Mouse (Mus musculus): ENCODE results near the gene Gm49776. TPM values are rescaled to one million over a fixed set of nuclear protein-coding genes. Genes with fewer than 3 reads are reported as not detected.

Gene Gm49776
- total and polyA plus RNA-seq, 3 experiments: not detected

- ATAC-seq (ENCODE audit: extremely low read depth, insufficient number of reproducible peaks, low FRiP score, poor library complexity, severe bottlenecking): no peak
- DNase-seq (ENCODE audit: low spot score): no peak
- TF ChIP-seq TAL1 (conservative IDR thresholded peaks at IDR 0.05; ENCODE audit: low read depth, low read length) (no peak), GATA1 (IDR thresholded peaks at IDR 0.05; ENCODE audit: borderline replicate concordance, low read length) (no peak), GATA2 (IDR thresholded peaks at IDR 0.05; ENCODE audit: borderline replicate concordance, low read depth, low read length) (no peak), CTCF (IDR thresholded peaks at IDR 0.05; ENCODE audit: low read depth, low read length) (no peak), POLR2AphosphoS5 (IDR thresholded peaks at IDR 0.05; ENCODE audit: insufficient replicate concordance, low read depth, low read length) (no peak)
Measured at GRCm38 (mm10) chr16:18268182-18268581, 10.1 kb upstream of the Gm49776 start.

GRCm38 (mm10) chr16:18265024-18265423 lies 6.9 kb upstream of the Gm49776 start:
- ATAC-seq (ENCODE audit: extremely low read depth, insufficient number of reproducible peaks, low FRiP score, poor library complexity, severe bottlenecking) (no peak), DNase-seq (ENCODE audit: low spot score) (no peak)
- H3K27me3 ChIP-seq (ENCODE audit: insufficient read depth, low read length): no peaks in the 10 kb centered on the region
- no peaks in the 10 kb centered on the region; the same call in 1 of the 2 replicates for H3K4me1 ChIP-seq (ENCODE audit: insufficient read depth, low read depth, low read length)
- no peaks in the 10 kb centered on the region for H3K9me3 ChIP-seq (replicated peaks)
- H3K4me3 ChIP-seq (ENCODE audit: low read depth, low read length): no peak overlapping the region
- TF ChIP-seq GATA2 (IDR thresholded peaks at IDR 0.05; ENCODE audit: borderline replicate concordance, low read depth, low read length) (no peak), CTCF (IDR thresholded peaks at IDR 0.05; ENCODE audit: low read depth, low read length) (no peak), GATA1 (IDR thresholded peaks at IDR 0.05; ENCODE audit: borderline replicate concordance, low read length) (no peak), POLR2AphosphoS5 (IDR thresholded peaks at IDR 0.05; ENCODE audit: insufficient replicate concordance, low read depth, low read length) (no peak), TAL1 (conservative IDR thresholded peaks at IDR 0.05; ENCODE audit: low read depth, low read length) (no peak)
- H3K36me3 ChIP-seq (replicated peaks): peaks cover 92% of the 10 kb centered on the region

More at GRCm38 (mm10) chr16:18268182-18268581, 10.1 kb upstream of the Gm49776 start:
- Histone ChIP-seq H3K9me3 (replicated peaks) (no peaks in the 10 kb centered on the region), H3K27me3 (ENCODE audit: insufficient read depth, low read length) (no peaks in the 10 kb centered on the region), H3K4me1 (ENCODE audit: insufficient read depth, low read depth, low read length) (no peaks in the 10 kb centered on the region; the same call in 1 of the 2 replicates), H3K4me3 (ENCODE audit: low read depth, low read length) (no peak overlapping the region), H3K36me3 (replicated peaks) (peaks cover 93% of the 10 kb centered on the region)

- DNase-seq (ENCODE audit: low spot score) (no peak), ATAC-seq (ENCODE audit: extremely low read depth, insufficient number of reproducible peaks, low FRiP score, poor library complexity, severe bottlenecking) (no peak)
- Histone ChIP-seq H3K4me1 (ENCODE audit: insufficient read depth, low read depth, low read length) (peaks cover 54% of the 10 kb centered on the region), H3K27me3 (ENCODE audit: insufficient read depth, low read length) (no peaks in the 10 kb centered on the region), H3K36me3 (replicated peaks) (peaks cover 92% of the 10 kb centered on the region), H3K4me3 (ENCODE audit: low read depth, low read length) (no peak overlapping the region), H3K9me3 (replicated peaks) (no peaks in the 10 kb centered on the region)
- no peak for TF ChIP-seq CTCF (IDR thresholded peaks at IDR 0.05; ENCODE audit: low read depth, low read length)
- TF ChIP-seq GATA1 (IDR thresholded peaks at IDR 0.05; ENCODE audit: borderline replicate concordance, low read length): no peak
Measured at GRCm38 (mm10) chr16:18253866-18254265, 4.3 kb downstream of the Gm49776 start.

DNA sequence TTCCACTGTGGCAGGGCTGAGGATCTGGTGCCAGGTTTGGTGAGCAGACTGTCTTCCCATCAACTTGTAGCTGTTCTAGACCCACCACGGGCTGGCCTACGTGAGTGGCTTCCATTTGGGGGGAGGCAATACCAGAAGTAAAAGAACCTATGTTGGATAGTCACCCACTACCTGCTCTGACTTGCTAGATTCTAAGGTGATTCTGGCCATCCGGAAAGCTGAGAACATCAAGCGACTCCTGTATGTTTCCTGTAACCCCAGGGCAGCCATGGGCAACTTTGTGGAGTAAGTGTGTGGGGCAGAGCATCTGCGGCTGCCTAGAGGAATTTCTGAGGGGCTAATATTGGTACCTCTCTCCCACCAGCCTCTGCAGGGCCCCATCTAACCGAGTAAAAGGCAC lies 5.4 kb downstream of the Gm49776 start:
- Histone ChIP-seq H3K27me3 (ENCODE audit: insufficient read depth, low read length) (no peaks in the 10 kb centered on the region), H3K4me3 (ENCODE audit: low read depth, low read length) (no peak overlapping the region), H3K36me3 (replicated peaks) (peaks cover 81% of the 10 kb centered on the region), H3K4me1 (ENCODE audit: insufficient read depth, low read depth, low read length) (peaks cover 54% of the 10 kb centered on the region), H3K9me3 (replicated peaks) (no peaks in the 10 kb centered on the region)
- ATAC-seq (ENCODE audit: extremely low read depth, insufficient number of reproducible peaks, low FRiP score, poor library complexity, severe bottlenecking) (no peak), DNase-seq (ENCODE audit: low spot score) (no peak)
- TF ChIP-seq POLR2AphosphoS5 (IDR thresholded peaks at IDR 0.05; ENCODE audit: insufficient replicate concordance, low read depth, low read length) (0 out of 2 replicates have a peak, but pooled peaks have one; percentile 7), GATA2 (IDR thresholded peaks at IDR 0.05; ENCODE audit: borderline replicate concordance, low read depth, low read length) (no peak)

DNA sequence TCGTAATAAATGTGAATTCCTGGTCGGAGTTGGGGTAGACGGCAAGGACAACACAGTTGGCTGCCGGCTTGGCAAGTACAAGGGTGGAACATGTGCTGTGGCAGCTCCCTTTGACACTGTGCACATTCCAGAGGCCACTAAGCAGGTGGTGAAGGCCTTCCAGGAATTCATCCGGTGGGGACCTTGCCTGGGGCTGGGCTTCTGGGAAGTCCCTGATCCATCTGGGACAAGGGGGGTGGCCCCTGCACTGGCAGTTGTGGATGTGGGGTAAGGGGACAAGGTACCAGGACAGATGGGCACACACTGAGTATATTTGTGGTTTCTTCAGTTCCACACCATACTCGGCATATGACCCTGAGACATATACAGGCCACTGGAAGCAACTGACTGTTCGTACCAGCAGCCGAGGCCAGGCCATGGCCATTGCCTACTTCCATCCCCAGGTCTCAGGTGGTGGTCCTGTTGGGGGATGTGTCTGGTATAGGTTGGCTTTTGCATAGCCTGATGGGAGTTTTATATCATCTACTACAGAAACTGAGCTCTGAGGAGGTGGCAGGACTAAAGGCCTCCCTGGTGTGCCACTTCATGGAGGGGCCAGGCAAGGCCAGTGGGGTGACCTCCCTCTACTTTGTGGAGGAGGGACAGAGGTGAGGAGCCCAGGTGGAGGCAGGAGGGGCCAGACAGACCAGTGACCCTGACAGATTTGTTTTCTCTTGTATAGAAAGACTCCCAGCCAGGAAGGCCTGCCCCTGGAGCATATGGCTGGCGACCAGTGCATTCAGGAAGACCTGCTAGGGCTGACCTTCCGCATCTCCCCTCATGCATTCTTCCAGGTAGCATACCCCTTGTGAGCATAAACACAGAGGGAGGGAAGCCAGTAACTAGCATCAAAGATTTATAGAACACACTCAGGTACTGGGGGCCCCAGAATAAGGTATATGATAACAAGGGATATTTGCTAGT lies 7.0 kb downstream of the Gm49776 start:
- peak overlapping the region; percentile 95 for H3K4me3 ChIP-seq (ENCODE audit: low read depth, low read length)
- no peak for DNase-seq (ENCODE audit: low spot score)
- TF ChIP-seq TAL1 (conservative IDR thresholded peaks at IDR 0.05; ENCODE audit: low read depth, low read length): no peak
- 0 out of 2 replicates have a peak, but pooled peaks have one; percentile 33 for TF ChIP-seq POLR2AphosphoS5 (IDR thresholded peaks at IDR 0.05; ENCODE audit: insufficient replicate concordance, low read depth, low read length)

GRCm38 (mm10) chr16:18250231-18250630 lies 7.9 kb downstream of the Gm49776 start:
- DNase-seq (ENCODE audit: low spot score): no peak
- H3K4me1 ChIP-seq (ENCODE audit: insufficient read depth, low read depth, low read length): peaks cover 68% of the 10 kb centered on the region
- no peak for TF ChIP-seq CTCF (IDR thresholded peaks at IDR 0.05; ENCODE audit: low read depth, low read length)
- no peak; the same call in 1 of the 2 replicates for TF ChIP-seq POLR2AphosphoS5 (IDR thresholded peaks at IDR 0.05; ENCODE audit: insufficient replicate concordance, low read depth, low read length)
- no peak for TF ChIP-seq TAL1 (conservative IDR thresholded peaks at IDR 0.05; ENCODE audit: low read depth, low read length)
- TF ChIP-seq GATA1 (IDR thresholded peaks at IDR 0.05; ENCODE audit: borderline replicate concordance, low read length): no peak
- no peak for TF ChIP-seq GATA2 (IDR thresholded peaks at IDR 0.05; ENCODE audit: borderline replicate concordance, low read depth, low read length)
- H3K27me3 ChIP-seq (ENCODE audit: insufficient read depth, low read length): no peaks in the 10 kb centered on the region
- H3K36me3 ChIP-seq (replicated peaks): peaks cover 78% of the 10 kb centered on the region
- H3K4me3 ChIP-seq (ENCODE audit: low read depth, low read length): peak overlapping the region; percentile 95
- ATAC-seq (ENCODE audit: extremely low read depth, insufficient number of reproducible peaks, low FRiP score, poor library complexity, severe bottlenecking): no peak
- no peaks in the 10 kb centered on the region for H3K9me3 ChIP-seq (replicated peaks)

More for the DNA sequence above, 7.0 kb downstream of the Gm49776 start:
- peaks cover 63% of the 10 kb centered on the region for H3K4me1 ChIP-seq (ENCODE audit: insufficient read depth, low read depth, low read length)
- no peak for ATAC-seq (ENCODE audit: extremely low read depth, insufficient number of reproducible peaks, low FRiP score, poor library complexity, severe bottlenecking)
- H3K36me3 ChIP-seq (replicated peaks): peaks cover 78% of the 10 kb centered on the region
- no peaks in the 10 kb centered on the region for H3K9me3 ChIP-seq (replicated peaks)
- H3K27me3 ChIP-seq (ENCODE audit: insufficient read depth, low read length): no peaks in the 10 kb centered on the region

Data from G1E (cell line).